In genomic region chr4:105735116-105735515, GRCm38 (mm10) we compare ENCODE assay signal across 11 mouse cellular contexts. TPM values are rescaled to one million over a fixed set of nuclear protein-coding genes. Genes with fewer than 3 reads are reported as not detected.
"Had no signal": no experiment of that assay in that cellular context is flagged by ENCODE, and none has a peak within 500 bp of the region (broad histone marks: within the 10 kb centered on the region; RNA-seq: fewer than 3 reads in every experiment).

No protein-coding gene starts in this region.

RNA-seq across cellular contexts. Expression of gene Gm12728, which starts 54.6 kb away (rescaled TPM):
- total RNA-seq: left cerebral cortex, postnatal 10 days; left cerebral cortex, postnatal 14 days; left cerebral cortex, postnatal 25 days; left cerebral cortex, postnatal 36 days; left cerebral cortex, postnatal 4 days; liver, adult 2 months; megakaryocyte progenitor cell, adult 5-6 weeks; megakaryocyte, adult 5-6 weeks; megakaryocyte-erythroid progenitor cell, adult 5-6 weeks; midbrain, postnatal 0 days; monocyte, adult 5-6 weeks had no signal
